Mouse (Mus musculus) stomach, embryonic 15.5 days (tissue): ENCODE data around the gene Sgta. TPM values are rescaled to one million over a fixed set of nuclear protein-coding genes. Genes with fewer than 3 reads are reported as not detected.
A peak's percentile ranks its signal among the peaks of the same experiment; 100 is the strongest.
"Not testable (repeated sequence)": the region's sequence is repeated elsewhere in the genome, so short reads cannot be mapped to it uniquely, and the experiment has no call there.

ENCODE experiments used
- ATAC-seq: fragments of 200-750 bp; cut with Nextera tagmentation; 2 replicates; pipeline ENCODE4 v1.8.0; 2017; ENCODE audit warnings: low read depth, moderate number of reproducible peaks, moderate TSS enrichment; ENCODE audit not compliant: insufficient read depth, low FRiP score
- H3K27ac ChIP-seq: fragments of 300-500 bp; sonication (generic); 2 replicates; pipeline ENCODE4 v1.5.1; 2015; ENCODE audit warnings: mild to moderate bottlenecking, inconsistent platforms
- H3K27me3 ChIP-seq: fragments of 300-500 bp; sonication (generic); replicated peaks from 2 replicates; pipeline ENCODE4 v1.6.1; 2015; ENCODE audit warnings: inconsistent platforms
- H3K36me3 ChIP-seq: fragments of 300-500 bp; sonication (generic); 2 replicates; pipeline ENCODE4 v1.6.1; 2015; ENCODE audit warnings: inconsistent platforms
- H3K4me1 ChIP-seq: fragments of 300-500 bp; sonication (generic); 2 replicates; pipeline ENCODE4 v1.6.1; 2015; ENCODE audit warnings: inconsistent platforms
- H3K4me2 ChIP-seq: fragments of 300-500 bp; sonication (generic); 2 replicates; pipeline ENCODE4 v1.6.1; 2015; ENCODE audit warnings: mild to moderate bottlenecking, inconsistent platforms
- H3K4me3 ChIP-seq: fragments of 300-500 bp; sonication (generic); replicated peaks from 2 replicates; pipeline ENCODE4 v1.5.1; 2015; ENCODE audit warnings: inconsistent platforms
- H3K9ac ChIP-seq: fragments of 300-500 bp; sonication (generic); 2 replicates; pipeline ENCODE4 v1.6.1; 2015; ENCODE audit warnings: inconsistent platforms
- H3K9me3 ChIP-seq: fragments of 300-500 bp; sonication (generic); 2 replicates; pipeline ENCODE4 v1.6.1; 2016; ENCODE audit warnings: inconsistent platforms
- WGBS: fragments of 180-500 bp; shearing (Covaris S2); methylation state at CpG from one replicate; pipeline ENCODE4 v1.1.7; 2015; 5-methylcytosine and 5-hydroxymethylcytosine counted together
- polyA plus RNA-seq: library from polyadenylated mRNA; unstranded; fragments of >200 nt; fragmentation: Nextera tagmentation; extraction: Ambion mirVana; gene quantifications from 2 replicates; pipeline ENCODE4 v1.2.1, GENCODE M21; 2015

The Sgta gene
- polyA plus RNA-seq, 1 experiment from 2014 or later = 159 TPM

GRCm38 (mm10) chr10:81077916-81078315 is 17.9 kb upstream of the Sgta start:
- Histone ChIP-seq H3K9ac (no peak overlapping the region), H3K4me1 (no peaks in the 10 kb centered on the region), H3K27ac (no peak overlapping the region), H3K4me3 (no peak overlapping the region), H3K36me3 (peaks cover 76% of the 10 kb centered on the region), H3K9me3 (no peaks in the 10 kb centered on the region), H3K4me2 (no peak overlapping the region), H3K27me3 (no peaks in the 10 kb centered on the region)
- no peak for ATAC-seq
- 91% methylated on average over 11 of the region's 11 CpGs for WGBS

GRCm38 (mm10) chr10:81076356-81076755 is 16.4 kb upstream of the Sgta start:
- no peak overlapping the region for H3K4me3 ChIP-seq
- ATAC-seq = no peak
- 68% methylated on average over 1 of the region's 1 CpGs for WGBS
- H3K9me3 ChIP-seq = no peaks in the 10 kb centered on the region
- H3K4me1 ChIP-seq = no peaks in the 10 kb centered on the region
- no peak overlapping the region for H3K4me2 ChIP-seq
- no peak overlapping the region for H3K27ac ChIP-seq
- no peaks in the 10 kb centered on the region for H3K27me3 ChIP-seq
- H3K9ac ChIP-seq = no peak overlapping the region
- peaks cover 66% of the 10 kb centered on the region for H3K36me3 ChIP-seq

GRCm38 (mm10) chr10:81075734-81076133 is 15.8 kb upstream of the Sgta start:
- H3K36me3 ChIP-seq = peaks cover 60% of the 10 kb centered on the region
- H3K9ac ChIP-seq = no peak overlapping the region
- no peak overlapping the region for H3K4me3 ChIP-seq
- H3K27me3 ChIP-seq = no peaks in the 10 kb centered on the region
- H3K27ac ChIP-seq = no peak overlapping the region
- 79% methylated on average over 8 of the region's 8 CpGs for WGBS
- no peaks in the 10 kb centered on the region for H3K9me3 ChIP-seq
- ATAC-seq = no peak
- H3K4me1 ChIP-seq = peaks cover 3% of the 10 kb centered on the region
- no peak overlapping the region for H3K4me2 ChIP-seq

- no peaks in the 10 kb centered on the region for H3K9me3 ChIP-seq
Observed at GRCm38 (mm10) chr10:81073464-81073863, 13.5 kb upstream of the Sgta start.

GRCm38 (mm10) chr10:81072290-81072689 is 12.3 kb upstream of the Sgta start:
- Histone ChIP-seq H3K4me3 (no peak overlapping the region), H3K4me2 (no peak overlapping the region), H3K9ac (no peak overlapping the region), H3K36me3 (peaks cover 26% of the 10 kb centered on the region), H3K4me1 (peaks cover 9% of the 10 kb centered on the region), H3K9me3 (no peaks in the 10 kb centered on the region), H3K27me3 (no peaks in the 10 kb centered on the region), H3K27ac (no peak overlapping the region)
- no peak for ATAC-seq
- 93% methylated on average over 8 of the region's 8 CpGs for WGBS

More at GRCm38 (mm10) chr10:81073464-81073863, 13.5 kb upstream of the Sgta start:
- Histone ChIP-seq H3K9ac (no peak overlapping the region), H3K27me3 (no peaks in the 10 kb centered on the region), H3K4me1 (peaks cover 9% of the 10 kb centered on the region), H3K27ac (no peak overlapping the region), H3K4me3 (no peak overlapping the region), H3K4me2 (no peak overlapping the region), H3K36me3 (peaks cover 38% of the 10 kb centered on the region)
- WGBS = 63% methylated on average over 7 of the region's 7 CpGs
- ATAC-seq = no peak

- Histone ChIP-seq H3K4me1 (peaks cover 9% of the 10 kb centered on the region), H3K27me3 (no peaks in the 10 kb centered on the region), H3K27ac (peak within 1 kb of the TSS; percentile 68), H3K4me2 (peak within 1 kb of the TSS; percentile 78), H3K9ac (peak within 1 kb of the TSS; percentile 90), H3K9me3 (no peaks in the 10 kb centered on the region), H3K36me3 (peaks cover 15% of the 10 kb centered on the region), H3K4me3 (peak within 1 kb of the TSS; percentile 86)
- WGBS = under 1% methylated on average over 35 of the region's 35 CpGs
- ATAC-seq = peak; percentile 93
Observed at GRCm38 (mm10) chr10:81069836-81070235, 9.9 kb upstream of the Sgta start, which contains the start of gene Thop1. TSS of gene Thop1 (plus strand) at chr10:81070035.

GRCm38 (mm10) chr10:81068706-81069105 is 8.7 kb upstream of the Sgta start:
- Histone ChIP-seq H3K4me2 (no peak overlapping the region), H3K36me3 (peaks cover 8% of the 10 kb centered on the region; the same call in 1 of the 2 replicates), H3K9ac (no peak overlapping the region), H3K9me3 (no peaks in the 10 kb centered on the region), H3K27me3 (no peaks in the 10 kb centered on the region), H3K27ac (no peak overlapping the region), H3K4me1 (peaks cover 9% of the 10 kb centered on the region), H3K4me3 (no peak overlapping the region)
- ATAC-seq = no peak
- 70% methylated on average over 5 of the region's 5 CpGs for WGBS

GRCm38 (mm10) chr10:81064519-81064918 is 4.5 kb upstream of the Sgta start:
- H3K4me2 ChIP-seq, H3K9ac ChIP-seq, H3K36me3 ChIP-seq, H3K4me3 ChIP-seq, ATAC-seq, H3K4me1 ChIP-seq, H3K9me3 ChIP-seq, H3K27me3 ChIP-seq, H3K27ac ChIP-seq: not testable (repeated sequence)
- WGBS = 82% methylated on average over 8 of the region's 8 CpGs

- WGBS = 40% methylated on average over 4 of the region's 4 CpGs
- Histone ChIP-seq H3K9ac (no peak overlapping the region), H3K36me3 (no peaks in the 10 kb centered on the region), H3K4me2 (no peak overlapping the region), H3K4me1 (peaks cover 12% of the 10 kb centered on the region), H3K4me3 (no peak overlapping the region), H3K27ac (no peak overlapping the region), H3K9me3 (no peaks in the 10 kb centered on the region), H3K27me3 (no peaks in the 10 kb centered on the region)
- no peak for ATAC-seq
Observed at GRCm38 (mm10) chr10:81062710-81063109, 2.7 kb upstream of the Sgta start.

- Histone ChIP-seq H3K4me3 (peak overlapping the region; percentile 94), H3K9me3 (no peaks in the 10 kb centered on the region), H3K27ac (no peak overlapping the region), H3K27me3 (no peaks in the 10 kb centered on the region), H3K4me1 (peaks cover 20% of the 10 kb centered on the region), H3K9ac (no peak overlapping the region), H3K36me3 (no peaks in the 10 kb centered on the region), H3K4me2 (peak overlapping the region; percentile 89)
- ATAC-seq = no peak
- WGBS = 80% methylated on average over 6 of the region's 6 CpGs
Observed at GRCm38 (mm10) chr10:81058896-81059295, 1.1 kb downstream of the Sgta start.

- H3K9me3 ChIP-seq = no peaks in the 10 kb centered on the region
- no peak overlapping the region for H3K4me3 ChIP-seq
- H3K4me1 ChIP-seq = peaks cover 20% of the 10 kb centered on the region
- H3K27me3 ChIP-seq = no peaks in the 10 kb centered on the region
- H3K36me3 ChIP-seq = no peaks in the 10 kb centered on the region
- ATAC-seq = no peak
- 91% methylated on average over 23 of the region's 23 CpGs for WGBS
- no peak overlapping the region for H3K4me2 ChIP-seq
- H3K27ac ChIP-seq = no peak overlapping the region
- H3K9ac ChIP-seq = no peak overlapping the region
Observed at GRCm38 (mm10) chr10:81057406-81058130, 2.4 kb downstream of the Sgta start.

GRCm38 (mm10) chr10:81055802-81056340 is 4.1 kb downstream of the Sgta start:
- not testable (repeated sequence) for H3K4me2 ChIP-seq, H3K4me3 ChIP-seq, H3K27ac ChIP-seq, H3K9ac ChIP-seq, ATAC-seq, H3K27me3 ChIP-seq, H3K9me3 ChIP-seq
- peaks cover 20% of the 10 kb centered on the region for H3K4me1 ChIP-seq
- WGBS = 85% methylated on average over 11 of the region's 11 CpGs
- H3K36me3 ChIP-seq = peaks cover 13% of the 10 kb centered on the region
